Mouse (Mus musculus): ENCODE results near the gene Ubqln2. TPM values are rescaled to one million over a fixed set of nuclear protein-coding genes. Genes with fewer than 3 reads are reported as not detected.

Gene Ubqln2
- polyA plus RNA-seq (2017; shearing (Covaris generic)) = 2.0 TPM

DNA sequence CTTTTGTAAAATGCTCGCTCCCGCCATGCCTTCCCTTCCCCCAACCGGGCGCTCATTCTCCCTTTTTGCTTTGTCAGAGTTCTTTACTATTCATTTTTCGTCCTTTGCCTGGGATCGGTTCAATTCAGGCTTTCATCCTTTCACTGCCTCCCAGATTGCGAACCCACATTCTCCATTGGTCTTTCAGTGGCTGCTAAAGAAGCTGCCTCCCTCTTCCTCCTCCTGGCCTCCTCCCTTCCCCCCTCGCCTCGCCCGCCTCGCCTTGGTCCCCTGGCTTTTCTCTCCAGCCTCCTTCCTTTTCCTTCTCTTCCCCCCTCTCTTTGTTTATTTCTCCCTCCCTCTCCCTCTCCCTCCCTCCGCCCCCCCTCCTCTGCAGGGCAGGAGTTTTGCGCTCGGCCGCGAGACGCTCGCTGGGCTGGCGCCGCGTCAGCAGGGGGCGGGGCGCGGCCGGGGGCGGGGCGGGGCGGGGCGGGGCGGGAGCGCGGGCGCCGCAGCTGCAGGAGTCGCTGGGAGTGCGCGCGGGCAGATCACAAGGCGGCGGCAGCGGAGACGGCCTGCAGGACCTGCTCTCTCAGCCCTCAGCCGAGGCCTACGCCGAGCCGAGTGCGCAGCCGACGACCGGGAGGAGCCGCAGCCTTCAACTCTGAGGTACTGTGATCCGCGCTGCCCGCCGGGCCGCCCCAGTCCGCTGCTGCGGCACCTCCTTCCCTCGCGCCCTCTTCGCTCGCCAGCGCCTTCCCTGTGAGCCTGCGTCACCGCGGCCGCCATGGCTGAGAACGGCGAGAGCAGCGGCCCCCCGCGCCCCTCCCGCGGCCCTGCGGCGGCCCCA lies at the start of gene Ubqln2:
Gene Ubqln2 (plus strand): TSS at position 540 of the 829 bp plus-strand sequence.

Other genes with a start within 250 kb of the Ubqln2 start
- not detected for gene Cypt3, start 60.4 kb downstream of the Ubqln2 start, polyA plus RNA-seq (2017; shearing (Covaris generic))
- 1.8 TPM for gene Kctd12b, start 198.2 kb downstream of the Ubqln2 start, polyA plus RNA-seq (2017; shearing (Covaris generic))
- 78.0 TPM for gene Nbdy, start 225.4 kb downstream of the Ubqln2 start, polyA plus RNA-seq (2017; shearing (Covaris generic))

Measured in CD4-positive, CD25-positive, alpha-beta regulatory T cell, adult 9 weeks (primary cell).